Mouse (Mus musculus) Muller cell, postnatal 12 days (primary cell): ENCODE measurements around the gene Syn3.

Source experiments
- DNase-seq: peaks from one replicate; pipeline ENCODE4 v3.0.0-alpha.2; 2015; ENCODE audit errors: inconsistent ontology term

The Syn3 gene

DNA sequence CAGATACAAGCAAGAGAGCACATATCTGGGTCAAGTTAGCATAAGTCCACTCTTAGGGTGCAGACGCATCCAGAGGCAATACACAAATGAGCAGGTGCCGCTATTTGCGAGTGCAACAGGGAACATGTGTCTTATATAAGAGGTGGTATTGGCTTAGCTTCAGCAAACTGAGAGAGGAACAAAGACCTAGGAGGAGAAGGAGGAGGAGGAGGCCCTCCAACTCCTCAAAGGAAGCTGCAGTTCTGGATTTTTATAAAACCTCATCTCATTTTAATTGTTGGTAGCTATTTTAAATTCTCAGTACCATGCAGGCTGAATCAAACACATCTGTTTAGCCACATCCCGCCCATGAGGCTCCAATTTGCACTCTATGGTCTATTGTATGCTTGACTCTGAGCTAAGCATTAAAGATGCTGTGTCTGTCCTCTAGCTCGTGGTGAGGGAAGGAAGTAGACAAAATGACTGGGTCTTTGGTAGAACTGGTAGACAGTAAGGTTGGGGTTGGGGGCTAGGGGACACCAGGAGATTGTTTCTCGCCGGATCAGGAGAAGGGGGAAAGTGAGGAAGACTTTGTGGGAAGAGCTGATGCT, 219.0 kb downstream of the Syn3 start:
- no peak for DNase-seq

DNA sequence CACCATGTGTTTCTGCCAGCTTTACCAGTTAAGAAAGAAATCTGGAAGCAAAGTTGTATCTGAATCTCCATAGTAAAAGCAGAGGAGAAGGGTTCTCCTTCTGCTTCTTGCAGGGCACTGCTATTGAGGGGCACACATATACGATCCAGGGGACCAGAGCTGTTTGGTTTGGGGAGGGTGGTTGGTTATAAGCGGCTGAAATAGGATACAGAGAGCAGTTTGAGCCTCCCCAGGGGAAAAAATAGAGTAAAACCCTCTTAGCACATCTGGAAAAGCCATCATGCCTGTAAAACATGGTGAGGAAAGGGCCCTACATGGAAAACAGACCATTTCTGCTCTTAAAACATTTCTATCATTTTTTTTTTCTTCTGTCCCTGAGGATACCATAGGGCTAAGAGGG, 220.2 kb downstream of the Syn3 start:
- DNase-seq = no peak

DNA sequence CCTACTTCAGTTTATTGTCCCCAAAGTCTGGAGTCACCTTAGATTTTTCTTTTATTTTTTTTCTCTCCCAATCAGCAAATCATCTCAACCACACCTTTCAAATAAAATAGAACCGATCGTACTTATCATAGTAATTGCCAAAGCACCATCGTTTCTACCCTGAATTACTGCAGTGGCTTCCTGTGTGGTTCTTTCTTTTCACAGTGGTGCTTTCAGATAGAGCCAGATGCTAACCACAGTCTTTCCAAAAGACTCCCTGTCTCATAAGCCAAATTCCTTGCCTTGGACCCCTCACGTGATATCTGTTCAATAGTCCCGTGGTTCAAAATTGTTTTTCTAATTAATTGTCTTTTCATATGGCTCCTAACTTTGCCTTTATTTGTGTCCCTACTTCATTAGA, 221.4 kb downstream of the Syn3 start:
- DNase-seq = no peak

DNA sequence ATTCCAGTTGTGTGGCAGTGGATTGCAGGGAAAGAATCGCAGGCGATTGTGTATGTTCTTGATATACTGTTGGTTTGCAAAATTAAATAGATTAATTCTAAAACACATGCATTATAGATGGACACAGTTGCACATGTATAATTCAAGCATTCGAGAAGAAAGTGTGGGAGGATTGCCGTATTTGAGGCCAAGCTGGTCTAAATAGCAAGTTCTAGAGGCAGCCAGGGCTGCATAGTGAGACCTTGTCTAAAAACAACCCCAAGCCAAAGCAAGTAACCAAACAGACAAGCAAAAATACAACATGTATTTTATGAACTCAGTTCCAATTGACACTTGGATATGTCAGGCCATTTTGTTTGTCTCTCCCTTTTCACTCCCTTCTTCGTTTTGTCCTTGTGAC, 223.1 kb downstream of the Syn3 start:
- DNase-seq = no peak

- DNase-seq = peak; percentile 38
These were observed 225.1 kb downstream of the Syn3 start for GRCm38 (mm10) chr10:86273410-86274191.

GRCm38 (mm10) chr10:86272826-86273225, 225.9 kb downstream of the Syn3 start:
- DNase-seq = no peak

DNA sequence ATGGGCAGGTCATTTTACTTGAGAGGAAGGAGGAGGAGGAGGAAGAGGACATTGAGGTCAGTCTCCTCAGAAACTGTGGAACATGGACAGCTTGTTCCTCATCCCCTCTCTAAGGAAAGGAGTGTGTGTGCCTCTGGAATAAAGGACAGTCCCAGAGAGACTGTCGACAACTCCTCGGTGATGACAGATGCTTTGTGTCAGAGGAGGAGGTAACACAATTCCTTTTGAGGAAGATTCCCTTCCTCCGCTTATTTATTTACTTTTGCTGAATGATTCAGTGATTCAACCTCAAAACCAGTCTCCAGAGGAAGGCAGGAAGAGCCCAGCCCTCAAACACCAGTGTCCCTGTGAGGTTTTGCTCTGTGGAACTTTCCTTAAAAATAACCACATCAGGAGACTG, 228.4 kb downstream of the Syn3 start:
- DNase-seq = no peak

GRCm38 (mm10) chr10:86264618-86265017, 234.1 kb downstream of the Syn3 start:
- peak; percentile 74 for DNase-seq

DNA sequence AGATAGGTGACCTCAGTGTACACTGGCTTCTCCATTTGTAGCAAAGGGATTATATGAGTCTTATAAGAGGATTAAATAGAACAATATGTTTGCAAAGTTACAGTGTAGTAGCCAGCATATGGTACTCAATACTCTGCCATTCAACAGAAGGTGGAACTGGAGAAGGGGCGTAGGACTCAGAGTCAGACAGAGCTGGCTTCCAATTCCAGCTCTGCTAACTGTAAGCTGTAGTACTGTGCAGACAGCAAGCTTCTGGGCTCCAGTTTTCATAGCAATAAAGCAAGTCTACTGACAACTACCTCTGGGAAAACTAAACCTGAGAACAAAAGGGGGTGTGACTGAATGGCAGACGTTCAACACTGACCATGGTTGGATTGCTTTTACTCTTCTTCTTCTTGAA, 237.0 kb downstream of the Syn3 start:
- no peak for DNase-seq

DNA sequence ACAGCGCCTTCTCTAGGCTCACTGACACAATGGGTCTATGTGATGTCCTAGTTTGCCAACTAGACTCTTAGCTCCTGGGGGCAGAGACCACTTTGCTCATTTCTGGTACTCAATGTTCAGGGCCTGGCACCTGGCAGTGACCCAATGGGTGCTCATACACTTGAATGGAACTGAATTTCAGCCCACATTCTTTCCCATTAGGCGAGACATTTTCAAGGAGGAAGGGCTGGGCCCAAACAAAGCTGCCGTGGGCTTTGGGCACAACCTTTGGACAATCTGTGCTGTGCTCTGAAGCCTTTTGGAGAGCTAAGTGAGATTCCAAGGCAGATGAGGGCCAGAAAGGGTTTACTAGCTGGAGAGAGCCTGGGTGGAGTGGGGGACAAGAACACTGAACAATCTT, 239.7 kb downstream of the Syn3 start:
- no peak for DNase-seq

- DNase-seq = no peak
These were observed 240.7 kb downstream of the Syn3 start for GRCm38 (mm10) chr10:86258046-86258445.

- peak; percentile 41 for DNase-seq
These were observed 241.7 kb downstream of the Syn3 start for GRCm38 (mm10) chr10:86257045-86257444.

GRCm38 (mm10) chr10:86256221-86256620, 242.5 kb downstream of the Syn3 start:
- DNase-seq = no peak

DNA sequence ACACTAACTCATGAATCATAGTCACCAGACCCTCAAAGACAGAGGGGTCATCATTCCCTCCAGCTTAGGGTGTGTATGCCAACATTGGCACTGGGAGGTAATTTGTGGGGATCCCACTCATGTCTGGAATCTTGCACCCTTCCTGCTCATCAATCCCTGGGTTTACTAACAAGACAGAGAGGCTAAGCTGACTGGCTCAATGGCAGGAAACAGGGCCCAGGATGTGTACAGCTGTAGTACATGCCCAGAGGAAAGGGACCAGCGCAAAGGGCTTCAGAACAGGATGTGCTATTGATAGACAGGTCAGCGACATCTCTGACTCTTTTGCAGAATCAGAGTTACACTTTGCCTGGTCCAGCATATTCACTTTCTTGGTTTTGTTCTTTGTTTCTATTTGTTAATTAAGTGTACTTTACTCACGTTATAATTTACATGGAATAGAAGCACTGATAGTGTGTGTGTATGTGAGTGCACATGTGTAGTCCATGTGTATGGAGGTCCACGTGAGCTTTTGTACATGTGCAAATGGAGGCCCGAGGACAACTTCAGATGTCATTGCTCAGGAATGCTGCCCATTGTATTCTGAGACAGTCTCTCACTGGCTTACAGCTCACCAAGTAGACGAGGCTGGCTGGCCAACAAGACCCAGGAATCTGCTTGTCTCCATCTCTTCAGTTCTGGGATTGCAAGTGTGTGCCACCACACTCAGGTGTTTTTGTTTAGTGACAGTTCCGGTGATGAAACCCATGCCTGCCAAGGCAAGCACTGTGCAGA, 248.4 kb downstream of the Syn3 start:
- peak; percentile 76 for DNase-seq

DNA sequence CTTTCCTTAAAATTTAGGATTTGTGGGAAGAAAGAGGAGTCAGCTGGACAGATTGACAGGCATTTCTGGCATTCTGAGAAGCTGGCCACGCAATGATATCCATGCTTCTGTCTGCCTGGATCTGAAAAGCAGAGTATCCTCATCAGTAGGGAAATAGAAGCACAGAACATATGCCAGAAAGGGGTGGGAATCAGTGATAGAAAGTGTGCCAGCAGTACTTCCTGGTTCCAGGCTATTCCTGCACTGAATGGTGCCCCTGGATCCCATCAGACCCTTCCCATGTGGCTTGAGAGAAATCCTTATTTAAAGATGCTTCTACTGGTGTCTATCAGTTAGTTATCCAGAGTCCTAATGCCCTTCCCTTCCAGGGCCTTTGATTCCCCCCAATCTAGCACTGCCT, 249.4 kb downstream of the Syn3 start:
- no peak for DNase-seq

DNA sequence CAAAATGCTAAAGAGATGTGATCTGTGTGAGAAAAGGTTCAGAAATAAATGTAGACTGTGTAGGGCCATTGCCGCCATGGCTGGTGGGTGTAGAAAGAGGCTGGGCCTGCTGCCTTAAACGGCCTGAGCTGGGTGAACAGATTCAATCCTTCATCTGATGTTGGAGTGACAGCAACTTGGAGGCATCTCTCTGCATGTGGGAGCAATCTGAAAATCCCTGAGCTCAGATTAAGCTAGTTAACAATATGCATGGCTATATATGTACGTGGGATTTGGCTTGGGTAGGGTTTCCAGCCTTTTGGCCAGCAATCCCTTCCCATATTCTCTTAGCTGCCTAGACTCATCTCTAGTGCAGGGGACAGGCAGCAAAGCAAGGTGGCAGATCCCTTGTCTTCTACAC, 249.9 kb downstream of the Syn3 start:
- no peak for DNase-seq

- peak; percentile 48 for DNase-seq
These were observed 250.5 kb downstream of the Syn3 start for GRCm38 (mm10) chr10:86248131-86248740.

- DNase-seq = no peak
These were observed 253.3 kb downstream of the Syn3 start for GRCm38 (mm10) chr10:86245396-86245795.

DNA sequence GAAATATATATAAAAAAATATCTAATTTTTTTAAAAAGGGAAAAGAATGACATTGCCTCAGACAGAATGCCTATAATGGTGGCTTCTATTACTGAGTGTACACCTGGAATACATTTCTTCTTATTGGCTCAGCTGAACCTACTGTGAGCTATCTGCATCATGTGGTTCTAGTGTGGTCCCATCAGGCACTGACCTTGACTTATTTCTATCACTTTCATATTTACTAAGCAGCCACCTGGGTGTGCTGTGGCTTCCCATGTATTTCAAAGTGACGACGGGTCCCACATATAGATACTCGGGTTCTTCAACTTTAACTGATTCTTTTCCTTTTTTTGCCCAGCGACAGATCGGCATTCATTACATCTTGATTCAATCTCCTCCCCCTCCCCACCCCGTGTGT, 255.2 kb downstream of the Syn3 start:
- DNase-seq = no peak

GRCm38 (mm10) chr10:86242721-86243120, 256.0 kb downstream of the Syn3 start:
- no peak for DNase-seq

DNA sequence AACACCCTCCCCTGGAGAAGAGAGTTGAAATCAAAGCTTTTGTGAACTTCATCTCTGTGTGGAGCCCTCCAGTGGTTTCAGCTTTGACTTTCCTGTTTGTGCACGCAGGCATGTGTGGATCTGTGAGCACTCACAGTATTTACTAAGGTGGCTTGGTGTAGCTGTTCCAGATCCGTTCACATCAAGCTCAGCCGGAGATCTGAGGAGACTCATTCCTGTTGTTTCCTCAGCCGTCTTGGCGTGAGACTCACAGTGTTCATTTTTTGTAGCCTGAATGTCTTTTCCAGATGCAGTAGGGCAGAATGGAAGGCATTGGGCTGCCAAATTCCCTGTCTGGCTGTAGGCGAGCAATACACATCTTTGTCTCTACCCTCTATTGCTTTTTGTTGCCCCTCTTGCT, 268.7 kb downstream of the Syn3 start:
- DNase-seq = peak; percentile 39

DNA sequence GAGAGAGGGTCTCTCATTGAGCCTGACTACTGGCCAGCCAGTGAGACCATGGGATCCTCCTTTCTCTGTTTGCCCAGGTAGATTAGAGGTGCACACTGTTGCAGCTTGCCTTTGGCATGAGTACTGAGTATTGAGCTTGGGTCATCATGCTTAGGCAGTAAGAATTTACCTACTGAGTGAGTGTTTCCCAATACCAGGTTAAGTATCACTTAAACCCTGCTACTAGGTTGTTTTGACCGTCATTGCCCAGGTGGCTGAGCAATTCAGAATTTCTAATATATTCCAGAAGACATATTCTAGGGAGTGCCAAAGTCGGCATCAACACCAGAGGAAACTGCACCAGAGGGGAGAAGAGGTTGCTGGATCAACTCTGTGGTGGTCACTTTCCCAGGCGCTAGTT, 273.2 kb downstream of the Syn3 start:
- DNase-seq = no peak
